Mouse (Mus musculus) ES-Bruce4 (cell line): ENCODE data around the gene S100g. TPM values are rescaled to one million over a fixed set of nuclear protein-coding genes. Genes with fewer than 3 reads are reported as not detected.

ENCODE experiments used
- H3K27ac ChIP-seq: 2 replicates; pipeline ENCODE4 v1.5.1; 2012; ENCODE audit warnings: low read length, inconsistent platforms; ENCODE audit not compliant: insufficient read depth
- H3K27me3 ChIP-seq: 2 replicates; pipeline ENCODE4 v1.6.1; 2012; ENCODE audit warnings: mild to moderate bottlenecking, low read length, inconsistent platforms; ENCODE audit not compliant: control insufficient read depth, poor library complexity, insufficient read depth, severe bottlenecking
- H3K36me3 ChIP-seq: 2 replicates; pipeline ENCODE4 v1.6.1; 2012; ENCODE audit warnings: inconsistent platforms, mild to moderate bottlenecking, low read length, moderate library complexity; ENCODE audit not compliant: control insufficient read depth, poor library complexity, insufficient read depth, severe bottlenecking
- H3K4me1 ChIP-seq: one replicate; pipeline ENCODE4 v1.8.1; 2011; ENCODE audit warnings: low read length; ENCODE audit not compliant: control insufficient read depth, insufficient read depth
- H3K4me3 ChIP-seq: 2 replicates; pipeline ENCODE4 v1.5.1; 2011; ENCODE audit warnings: low read depth, mild to moderate bottlenecking, low read length
- H3K9ac ChIP-seq: 2 replicates; pipeline ENCODE4 v1.6.1; 2012; ENCODE audit warnings: low read depth, mild to moderate bottlenecking, inconsistent platforms; ENCODE audit not compliant: poor library complexity, severe bottlenecking
- H3K9me3 ChIP-seq: replicated peaks from 2 replicates; pipeline ENCODE4 v1.6.1; 2012; ENCODE audit warnings: mild to moderate bottlenecking, low read length, inconsistent platforms; ENCODE audit not compliant: control insufficient read depth, poor library complexity, insufficient read depth, severe bottlenecking
- CTCF ChIP-seq: IDR thresholded peaks from one replicate; pipeline ENCODE4 v1.8.1; 2011; ENCODE audit warnings: low read depth, low read length
- EP300 ChIP-seq: IDR thresholded peaks from 2 replicates; pipeline ENCODE4 v1.6.1; 2011; ENCODE audit warnings: low read depth, low read length; ENCODE audit not compliant: insufficient read depth
- POLR2A ChIP-seq: IDR thresholded peaks from one replicate; pipeline ENCODE4 v1.8.1; 2011; ENCODE audit warnings: low read length; ENCODE audit not compliant: insufficient read depth
- polyA plus RNA-seq: library from polyadenylated mRNA; stranded (reverse); fragments of >200 nt; gene quantifications from 2 replicates; pipeline ENCODE4 v1.2.4, GENCODE M21; 2011; ENCODE audit warnings: low read depth; ENCODE audit not compliant: missing spikeins, insufficient read depth, insufficient read length

The S100g gene
- polyA plus RNA-seq, 1 experiment: not detected

DNA sequence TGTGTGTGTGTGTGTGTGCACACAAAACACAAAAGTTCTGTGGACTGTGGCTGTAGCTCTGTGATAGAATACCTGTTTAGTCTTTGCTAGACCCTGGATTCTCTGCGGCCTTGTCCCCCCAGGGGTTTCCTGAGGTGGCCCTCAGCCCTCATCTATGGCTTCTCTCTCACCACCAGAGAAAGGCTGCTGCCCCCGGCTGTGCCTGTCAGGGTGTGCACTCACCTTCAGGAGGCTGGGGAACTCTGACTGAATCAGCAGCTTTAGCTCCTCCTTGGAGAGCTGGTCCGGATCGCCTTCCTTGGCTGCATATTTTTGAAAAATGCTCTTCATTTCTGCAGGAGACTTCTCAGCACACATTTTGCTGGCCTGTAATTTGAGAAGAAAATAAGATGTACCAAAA lies 559 bp downstream of the S100g start:
- Histone ChIP-seq H3K36me3 (no peaks in the 10 kb centered on the region), H3K4me1 (no peaks in the 10 kb centered on the region), H3K9me3 (no peaks in the 10 kb centered on the region), H3K27ac (no peak overlapping the region), H3K4me3 (no peak overlapping the region), H3K9ac (no peak overlapping the region), H3K27me3 (no peaks in the 10 kb centered on the region)
- TF ChIP-seq POLR2A (no peak), CTCF (no peak), EP300 (no peak)

DNA sequence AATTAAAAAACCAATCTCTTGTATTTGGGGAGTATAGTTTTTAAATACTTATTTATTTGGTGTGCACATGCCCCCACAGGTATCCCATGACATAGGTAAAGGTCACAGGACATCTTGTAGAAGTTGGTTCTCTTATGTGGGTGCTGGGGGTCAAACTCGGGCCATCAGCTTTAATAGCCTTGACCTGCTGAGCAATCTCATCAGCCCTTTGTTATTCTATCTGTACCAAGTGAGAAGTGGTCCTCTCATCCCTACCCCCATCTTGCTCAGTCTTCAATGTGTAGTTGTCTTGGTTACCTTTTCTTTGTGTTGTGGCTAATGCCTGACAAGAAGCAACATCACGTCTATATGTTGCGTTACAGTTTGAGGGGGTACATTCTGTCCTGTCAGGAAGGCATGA lies 6.5 kb downstream of the S100g start:
- no peak overlapping the region for H3K27ac ChIP-seq
- no peak for TF ChIP-seq EP300
- TF ChIP-seq CTCF: no peak
- no peak for TF ChIP-seq POLR2A
- H3K27me3 ChIP-seq: no peaks in the 10 kb centered on the region
- H3K36me3 ChIP-seq: no peaks in the 10 kb centered on the region
- no peak overlapping the region for H3K4me3 ChIP-seq
- no peaks in the 10 kb centered on the region for H3K4me1 ChIP-seq
- no peak overlapping the region for H3K9ac ChIP-seq
- no peaks in the 10 kb centered on the region for H3K9me3 ChIP-seq

DNA sequence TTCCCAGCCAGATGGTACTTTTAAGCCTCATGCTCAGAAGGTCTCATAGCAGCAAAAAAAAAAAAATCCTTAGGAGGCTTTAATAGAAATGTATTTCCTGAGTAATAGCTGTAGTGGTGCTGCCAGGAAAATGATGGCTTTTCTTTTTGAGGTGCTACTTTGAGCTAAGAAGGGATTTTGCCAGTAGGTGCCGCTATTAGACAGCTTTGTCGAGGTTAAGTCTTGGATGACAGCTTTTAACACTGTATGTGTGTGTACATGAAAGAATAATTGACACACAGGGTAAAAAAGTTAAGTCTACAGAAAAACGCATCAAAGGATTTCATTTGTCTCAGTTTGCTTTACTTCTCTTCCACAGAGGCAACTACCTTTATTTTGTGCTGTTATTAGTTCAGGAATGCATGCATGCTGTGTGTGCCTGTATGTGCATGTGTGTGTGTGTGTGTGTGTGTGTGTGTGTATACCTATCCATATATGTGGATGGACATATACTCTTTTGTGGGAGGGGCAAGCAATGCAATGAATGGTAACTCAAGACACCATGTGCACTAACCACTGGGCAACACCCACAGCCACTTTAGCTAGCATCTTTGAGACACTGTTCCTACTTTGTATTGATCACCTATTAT lies 14.5 kb downstream of the S100g start:
- no peaks in the 10 kb centered on the region for H3K36me3 ChIP-seq
- no peak overlapping the region for H3K9ac ChIP-seq
- H3K27ac ChIP-seq: no peak overlapping the region
- H3K4me1 ChIP-seq: no peaks in the 10 kb centered on the region
- no peak overlapping the region for H3K4me3 ChIP-seq
- H3K27me3 ChIP-seq: no peaks in the 10 kb centered on the region
- H3K9me3 ChIP-seq: no peaks in the 10 kb centered on the region
- TF ChIP-seq CTCF (no peak), POLR2A (no peak), EP300 (no peak)

DNA sequence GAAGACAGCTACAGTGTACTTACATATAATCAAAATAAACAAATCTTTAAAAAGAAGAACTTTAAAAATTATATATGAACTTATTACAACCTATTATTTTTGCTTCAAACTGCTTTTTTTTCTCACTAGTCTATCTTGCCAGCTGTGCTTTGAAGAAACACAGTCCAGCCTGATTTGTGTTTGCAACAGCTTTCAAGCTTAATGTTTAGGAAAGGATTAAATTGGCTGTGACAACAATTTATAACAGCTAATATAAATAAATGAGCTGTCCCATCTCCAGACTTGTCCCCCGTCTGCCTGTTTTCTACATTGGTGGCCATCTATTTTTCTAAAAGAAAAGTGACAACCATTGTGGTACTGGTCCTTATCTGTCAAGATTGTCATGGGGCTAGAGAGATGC lies 22.4 kb downstream of the S100g start:
- Histone ChIP-seq H3K4me3 (no peak overlapping the region), H3K27me3 (no peaks in the 10 kb centered on the region), H3K27ac (no peak overlapping the region), H3K9ac (no peak overlapping the region), H3K9me3 (no peaks in the 10 kb centered on the region), H3K36me3 (no peaks in the 10 kb centered on the region), H3K4me1 (no peaks in the 10 kb centered on the region)
- TF ChIP-seq EP300 (no peak), POLR2A (no peak), CTCF (no peak)

DNA sequence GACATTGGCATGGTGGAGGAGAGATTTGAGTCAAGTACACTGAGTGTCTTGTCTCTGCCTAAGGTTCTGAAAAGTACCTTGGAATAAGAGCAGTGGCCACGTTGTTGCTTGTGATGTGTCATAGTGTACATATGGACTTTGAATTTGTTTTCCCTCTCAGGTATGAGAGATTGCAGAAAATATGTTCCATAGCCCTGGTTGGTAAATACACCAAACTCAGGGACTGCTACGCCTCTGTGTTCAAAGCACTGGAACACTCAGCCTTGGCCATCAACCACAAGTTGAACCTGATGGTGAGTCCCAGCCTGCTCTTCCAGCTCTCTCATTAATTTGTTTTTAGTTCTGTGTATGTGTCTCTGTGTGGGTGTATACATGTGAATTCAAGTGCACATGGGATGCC lies 32.9 kb downstream of the S100g start:
- H3K4me3 ChIP-seq: no peak overlapping the region

DNA sequence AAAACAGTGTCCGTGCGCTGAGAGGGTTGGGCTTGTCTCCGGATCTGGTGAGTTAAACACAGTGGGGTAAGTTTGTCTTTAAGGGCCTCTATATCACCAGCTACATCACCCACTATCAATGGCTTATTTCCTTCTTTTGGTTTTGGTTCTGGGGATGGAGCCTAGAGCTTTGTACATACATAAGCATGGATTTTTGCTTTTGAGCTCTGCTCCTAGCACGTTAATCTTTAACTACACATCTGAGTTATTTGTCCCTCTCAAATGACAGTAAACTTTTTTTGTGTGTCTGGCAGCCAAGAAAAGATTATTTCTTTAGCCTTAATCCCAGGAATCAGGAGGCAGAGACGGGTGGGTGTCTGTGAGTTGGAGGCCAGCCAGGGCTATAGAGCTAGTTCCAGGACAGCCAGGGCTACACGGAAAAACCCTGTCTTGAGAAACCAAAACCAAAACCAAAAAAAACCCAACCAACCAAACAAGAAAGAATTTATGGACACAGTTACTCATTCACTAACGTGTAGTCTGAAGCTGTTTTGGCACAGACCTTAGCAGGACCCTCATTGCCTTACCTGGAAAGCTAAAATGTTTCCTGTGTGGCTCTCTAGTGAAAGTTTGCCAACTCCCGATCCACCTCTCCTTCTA lies 42.8 kb downstream of the S100g start:
- Histone ChIP-seq H3K4me1 (no peaks in the 10 kb centered on the region), H3K4me3 (no peak overlapping the region), H3K27ac (no peak overlapping the region), H3K9me3 (no peaks in the 10 kb centered on the region), H3K9ac (no peak overlapping the region), H3K27me3 (no peaks in the 10 kb centered on the region), H3K36me3 (no peaks in the 10 kb centered on the region)
- TF ChIP-seq POLR2A: no peak
- no peak for TF ChIP-seq CTCF
- no peak for TF ChIP-seq EP300

More for the DNA sequence above, 32.9 kb downstream of the S100g start:
- Histone ChIP-seq H3K27me3 (no peaks in the 10 kb centered on the region), H3K27ac (no peak overlapping the region), H3K36me3 (no peaks in the 10 kb centered on the region; the same call in 1 of the 2 replicates), H3K9me3 (no peaks in the 10 kb centered on the region), H3K4me1 (no peaks in the 10 kb centered on the region), H3K9ac (no peak overlapping the region)
- TF ChIP-seq CTCF: no peak
- TF ChIP-seq EP300: no peak
- TF ChIP-seq POLR2A: no peak
